Mouse (Mus musculus) neural tube, embryonic 15.5 days (tissue): ENCODE data around the gene Nr1h3. TPM values are rescaled to one million over a fixed set of nuclear protein-coding genes. Genes with fewer than 3 reads are reported as not detected.

Experiments used
- ATAC-seq: fragments of 200-750 bp; cut with Nextera tagmentation; 2 replicates; pipeline ENCODE4 v1.8.0; 2017; ENCODE audit warnings: mild to moderate bottlenecking, moderate TSS enrichment, moderate library complexity; ENCODE audit not compliant: low FRiP score
- H3K27ac ChIP-seq: fragments of 300-500 bp; sonication (generic); replicated peaks from 2 replicates; pipeline ENCODE4 v1.5.1; 2015; ENCODE audit warnings: mild to moderate bottlenecking, inconsistent platforms
- H3K27me3 ChIP-seq: fragments of 300-500 bp; sonication (generic); replicated peaks from 2 replicates; pipeline ENCODE4 v1.6.1; 2015; ENCODE audit warnings: inconsistent platforms
- H3K36me3 ChIP-seq: fragments of 300-500 bp; sonication (generic); 2 replicates; pipeline ENCODE4 v1.6.1; 2015; ENCODE audit warnings: inconsistent platforms
- H3K4me1 ChIP-seq: fragments of 300-500 bp; sonication (generic); 2 replicates; pipeline ENCODE4 v1.6.1; 2015; ENCODE audit warnings: inconsistent platforms
- H3K4me2 ChIP-seq: fragments of 300-500 bp; sonication (generic); 2 replicates; pipeline ENCODE4 v1.6.1; 2015; ENCODE audit warnings: inconsistent platforms, mild to moderate bottlenecking, moderate library complexity
- H3K4me3 ChIP-seq: fragments of 300-500 bp; sonication (generic); replicated peaks from 2 replicates; pipeline ENCODE4 v1.5.1; 2015; ENCODE audit warnings: mild to moderate bottlenecking, inconsistent platforms
- H3K9ac ChIP-seq: fragments of 300-500 bp; sonication (generic); replicated peaks from 2 replicates; pipeline ENCODE4 v1.6.1; 2015; ENCODE audit warnings: mild to moderate bottlenecking, inconsistent platforms
- H3K9me3 ChIP-seq: fragments of 300-500 bp; sonication (generic); replicated peaks from 2 replicates; pipeline ENCODE4 v1.6.1; 2016; ENCODE audit warnings: inconsistent platforms
- WGBS: fragments of 180-500 bp; shearing (Covaris S2); methylation state at CpG from one replicate; pipeline ENCODE4 v1.1.7; 2015; ENCODE audit warnings: mixed read lengths; 5-methylcytosine and 5-hydroxymethylcytosine counted together
- polyA plus RNA-seq: library from polyadenylated mRNA; unstranded; fragments of >200 nt; fragmentation: Nextera tagmentation; extraction: Ambion mirVana; gene quantifications from 2 replicates; pipeline ENCODE4 v1.2.1, GENCODE M21; 2015

Gene Nr1h3
- polyA plus RNA-seq, 1 experiment from 2014 or later: 2.4 TPM

DNA sequence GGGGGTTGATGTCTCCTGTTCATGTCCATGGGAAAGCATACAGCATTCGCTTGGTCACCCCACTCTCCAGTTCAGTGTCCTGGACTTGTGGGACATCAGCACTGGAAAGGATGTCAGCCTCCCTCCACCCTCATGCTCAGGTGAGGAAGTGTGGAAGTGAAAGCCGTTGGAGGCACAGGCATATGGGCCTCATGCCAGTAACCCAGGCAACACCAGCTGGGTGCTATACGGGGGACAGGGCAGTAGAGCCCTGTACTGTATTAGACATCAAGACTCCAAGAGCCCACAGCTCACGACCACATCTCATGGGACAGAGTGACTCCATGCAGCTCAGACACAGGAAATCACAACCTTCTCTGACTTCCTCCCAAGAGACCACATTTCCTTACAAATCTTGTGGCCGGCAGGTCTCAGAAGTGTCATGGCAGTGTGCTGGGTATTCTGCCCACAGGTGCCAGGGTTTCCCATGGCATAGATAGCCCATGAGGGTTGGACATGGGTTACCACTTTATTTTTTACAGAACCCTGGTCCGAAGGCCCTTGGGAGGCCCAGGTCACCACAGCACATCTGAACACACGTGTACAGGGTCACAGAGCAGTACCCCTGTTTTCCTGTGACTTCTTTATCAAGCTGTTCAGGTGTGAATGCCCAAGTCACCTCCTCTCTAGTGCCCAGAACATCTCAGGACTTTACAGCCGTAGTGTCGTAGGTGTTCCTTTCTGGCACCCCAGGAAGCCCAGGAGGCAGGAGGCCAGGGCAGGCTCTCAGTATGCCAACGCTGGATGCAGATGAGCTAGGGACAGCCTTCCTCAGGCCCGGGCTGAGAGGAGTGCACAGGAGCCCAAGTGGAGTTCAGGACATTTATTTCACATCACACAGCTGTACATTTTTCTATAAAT is 65.9 kb downstream of the Nr1h3 start:
- no peak overlapping the region for H3K4me3 ChIP-seq
- no peaks in the 10 kb centered on the region for H3K4me1 ChIP-seq
- H3K27me3 ChIP-seq: no peaks in the 10 kb centered on the region
- no peaks in the 10 kb centered on the region for H3K9me3 ChIP-seq
- no peak overlapping the region for H3K4me2 ChIP-seq
- H3K36me3 ChIP-seq: peaks cover 57% of the 10 kb centered on the region
- WGBS: 83% methylated on average over 11 of the region's 11 CpGs
- no peak overlapping the region for H3K9ac ChIP-seq
- no peak for ATAC-seq
- H3K27ac ChIP-seq: no peak overlapping the region

Other genes with a start within 250 kb of the Nr1h3 start
- gene Rapsn, start 167.2 kb downstream of the Nr1h3 start, polyA plus RNA-seq: 2.7 TPM in 2 replicates
- 234 and 240 TPM in 2 replicates for gene Psmc3, start 148.8 kb downstream of the Nr1h3 start, polyA plus RNA-seq
- 35.5 and 43.2 TPM in 2 replicates for gene Slc39a13, start 132.4 kb downstream of the Nr1h3 start, polyA plus RNA-seq
- 3.6 and 6.7 TPM in 2 replicates for gene Spi1, start 120.4 kb downstream of the Nr1h3 start, polyA plus RNA-seq
- 0.33 TPM in 1 of 2 replicates, not detected in the other for gene Mybpc3, start 84.7 kb downstream of the Nr1h3 start, polyA plus RNA-seq
- 49.0 and 54.5 TPM in 2 replicates for gene Madd, start 19.0 kb downstream of the Nr1h3 start, polyA plus RNA-seq
- gene Acp2, start 51 bp upstream of the Nr1h3 start, polyA plus RNA-seq: 35.1 and 36.6 TPM in 2 replicates
- gene Ddb2, start 34.1 kb upstream of the Nr1h3 start, polyA plus RNA-seq: 17.5 and 20.2 TPM in 2 replicates
- gene Pacsin3, start 53.1 kb upstream of the Nr1h3 start, polyA plus RNA-seq: 20.0 and 21.8 TPM in 2 replicates
- 62.0 and 68.9 TPM in 2 replicates for gene Arfgap2, start 62.1 kb upstream of the Nr1h3 start, polyA plus RNA-seq
- 133 and 141 TPM in 2 replicates for gene 1110051M20Rik, start 241.9 kb upstream of the Nr1h3 start, polyA plus RNA-seq